Mouse (Mus musculus) adrenal gland, adult 8-10 months (tissue): ENCODE data around the gene Cst13. TPM values are rescaled to one million over a fixed set of nuclear protein-coding genes. Genes with fewer than 3 reads are reported as not detected.

Experiments used
- DNase-seq: peaks from one replicate; pipeline ENCODE4 v3.0.0; 2022
- total RNA-seq, 4 experiments: library from RNA; stranded (reverse); gene quantifications; 2 replicates each; pipeline ENCODE4 v1.2.4; 2022

Cst13 gene
- total RNA-seq, 4 experiments from 2014 or later, result 0.32 TPM; not detected in 3

- peak; percentile 95 for DNase-seq
Observed at GRCm38 (mm10) chr2:148875335-148875811, 55.5 kb downstream of the Cst13 start, which contains the start of gene Cst3. Gene Cst3 (minus strand): TSS chr2:148875692.

GRCm38 (mm10) chr2:148877016-148877770 lies 57.3 kb downstream of the Cst13 start:
- peak; percentile 30 for DNase-seq

GRCm38 (mm10) chr2:148878641-148879130 lies 58.8 kb downstream of the Cst13 start:
- no peak for DNase-seq

GRCm38 (mm10) chr2:148879199-148879598 lies 59.3 kb downstream of the Cst13 start:
- DNase-seq, result no peak

Other genes starting within 250 kb of the Cst13 start
- 10 to 100 TPM; 17.4 to 22.0 (median 18.0) TPM for gene Nxt1, start 147.5 kb upstream of the Cst13 start, total RNA-seq
- gene Gzf1, start 139.1 kb upstream of the Cst13 start, total RNA-seq, result 10 to 100 TPM; 27.1 to 53.7 (median 40.1) TPM
- gene Napb, start 87.6 kb upstream of the Cst13 start, total RNA-seq, result 10 to 100 TPM in 2 of 4 experiments, 1 to 10 TPM in 2; 5.5 to 13.9 (median 8.1) TPM
- gene Cstl1, start 69.7 kb upstream of the Cst13 start, total RNA-seq, result 1 to 10 TPM in 1 of 4 experiments, under 1 TPM in 2, not detected in 1; 0.45 to 1.5 (median 0.97) TPM
- gene Cst11, start 48.6 kb upstream of the Cst13 start, total RNA-seq, result not detected
- gene 8030411F24Rik, start 38.1 kb upstream of the Cst13 start, total RNA-seq, result not detected
- not detected for gene Cst12, start 30.7 kb upstream of the Cst13 start, total RNA-seq
- gene Cst8, start 21.3 kb upstream of the Cst13 start, total RNA-seq, result 10 to 100 TPM in 2 of 4 experiments, 1 to 10 TPM in 2; 3.0 to 76.8 (median 23.1) TPM
- not detected for gene Cst9, start 15.1 kb downstream of the Cst13 start, total RNA-seq
- not detected for gene 9230104L09Rik, start 45.0 kb downstream of the Cst13 start, total RNA-seq
- gene Cst3, start 55.6 kb downstream of the Cst13 start, total RNA-seq, result 1,000 to 10,000 TPM in 1 of 4 experiments, 100 to 1,000 TPM in 3; 786 to 1,002 (median 918) TPM
- not detected for gene Gm1330, start 183.2 kb downstream of the Cst13 start, total RNA-seq
- gene Gm10750, start 197.2 kb downstream of the Cst13 start, total RNA-seq, result not detected